Mouse (Mus musculus): ENCODE results near the gene Ifna14. TPM values are rescaled to one million over a fixed set of nuclear protein-coding genes. Genes with fewer than 3 reads are reported as not detected.

The Ifna14 gene
- total RNA-seq, 4 experiments from 2014 or later = not detected

Other genes starting within 250 kb of the Ifna14 start
- gene Hacd4, start 132.9 kb downstream of the Ifna14 start, total RNA-seq (2022) = 1 to 10 TPM; 4.0 to 5.6 (median 4.4) TPM
- not detected for gene Ifnb1, start 49.0 kb downstream of the Ifna14 start, total RNA-seq (2022)
- gene Ifna15, start 13.6 kb downstream of the Ifna14 start, total RNA-seq (2022) = not detected
- not detected for gene Ifna9, start 20.6 kb upstream of the Ifna14 start, total RNA-seq (2022)
- gene Ifna12, start 31.6 kb upstream of the Ifna14 start, total RNA-seq (2022) = not detected
- not detected for gene C87499, start 62.6 kb upstream of the Ifna14 start, total RNA-seq (2022)
- gene Ifna13, start 72.7 kb upstream of the Ifna14 start, total RNA-seq (2022) = not detected
- gene Ifna16, start 105.1 kb upstream of the Ifna14 start, total RNA-seq (2022) = not detected
- not detected for gene Ifna2, start 112.1 kb upstream of the Ifna14 start, total RNA-seq (2022)
- not detected for gene Ifnab, start 119.6 kb upstream of the Ifna14 start, total RNA-seq (2022)
- gene Gm26566, start 150.0 kb upstream of the Ifna14 start, total RNA-seq (2022) = under 1 TPM; 0.41 to 0.87 (median 0.64) TPM
- gene Klhl9, start 150.7 kb upstream of the Ifna14 start, total RNA-seq (2022) = 10 to 100 TPM; 67.8 to 80.5 (median 71.9) TPM
- gene Gm13271, start 183.1 kb upstream of the Ifna14 start, total RNA-seq (2022) = not detected
- gene Gm13283, start 188.3 kb upstream of the Ifna14 start, total RNA-seq (2022) = not detected
- gene Gm13290, start 202.0 kb upstream of the Ifna14 start, total RNA-seq (2022) = not detected
- not detected for gene Gm13289, start 205.1 kb upstream of the Ifna14 start, total RNA-seq (2022)
- not detected for gene Gm13272, start 208.1 kb upstream of the Ifna14 start, total RNA-seq (2022)
- not detected for gene Ifnz, start 210.3 kb upstream of the Ifna14 start, total RNA-seq (2022)
- not detected for gene Gm13276, start 213.9 kb upstream of the Ifna14 start, total RNA-seq (2022)
- not detected for gene Gm13277, start 216.8 kb upstream of the Ifna14 start, total RNA-seq (2022)
- not detected for gene Gm13278, start 219.8 kb upstream of the Ifna14 start, total RNA-seq (2022)
- not detected for gene Gm13275, start 222.7 kb upstream of the Ifna14 start, total RNA-seq (2022)
- gene Gm13279, start 225.6 kb upstream of the Ifna14 start, total RNA-seq (2022) = not detected
- gene Gm13285, start 227.9 kb upstream of the Ifna14 start, total RNA-seq (2022) = not detected
- gene Gm13287, start 231.5 kb upstream of the Ifna14 start, total RNA-seq (2022) = not detected
- not detected for gene Gm13288, start 233.7 kb upstream of the Ifna14 start, total RNA-seq (2022)
- gene Ifna7, start 244.4 kb upstream of the Ifna14 start, total RNA-seq (2022) = not detected
- not detected for gene Ifna11, start 248.2 kb upstream of the Ifna14 start, total RNA-seq (2022)

Data from heart, adult 8-10 months (tissue).